ENCODE assay signal across 7 mouse cellular contexts in genomic region chr12:95691961-95692767, GRCm38 (mm10). TPM values are rescaled to one million over a fixed set of nuclear protein-coding genes. Genes with fewer than 3 reads are reported as not detected.
DNase-seq lines count a peak whose midpoint lies in the region; ATAC-seq lines count a peak whose summit lies in the region.

Flrt2 (plus strand) TSS chr12:95692226.

- ATAC-seq in intestine, embryonic 16.5 days: no peak
- no peak for ATAC-seq in limb, embryonic 15.5 days (ENCODE audit: insufficient number of reproducible peaks, low FRiP score, low TSS enrichment, low read depth)
- no peak for ATAC-seq in neural tube, embryonic 11.5 days (ENCODE audit: insufficient read depth, low FRiP score, low TSS enrichment)

- no peak within 1 kb of the TSS for H3K27ac ChIP-seq in intestine, embryonic 16.5 days (ENCODE audit: low read length)
- peak within 1 kb of the TSS; percentile 95 for H3K27ac ChIP-seq in limb, embryonic 15.5 days
- H3K27ac ChIP-seq in neural tube, embryonic 11.5 days (ENCODE audit: low read depth, low read length): no peak within 1 kb of the TSS

- peak; percentile 25 for DNase-seq in R1 (ENCODE audit: low read depth, low spot score)
- DNase-seq in brain, adult 2 months (ENCODE audit: low read depth, low spot score): peak; percentile 82
- DNase-seq in gastrocnemius, postnatal 10 days: peak; percentile 43
- peak; percentile 29 for DNase-seq in neural tube, embryonic 11.5 days (ENCODE audit: low spot score)
- DNase-seq in thymus, adult 18-20 months: no peak

- 1% methylated on average over 32 of the region's 32 CpGs for WGBS in intestine, embryonic 16.5 days
- WGBS in limb, embryonic 15.5 days: under 1% methylated on average over 32 of the region's 32 CpGs
- whole genome bisulfite sequencing in neural tube, embryonic 11.5 days: 0% methylated on average over 32 of the region's 32 CpGs

- no peaks in the 10 kb centered on the region for H3K36me3 ChIP-seq in intestine, embryonic 16.5 days (ENCODE audit: control insufficient read depth, insufficient read depth, low read length)
- no peaks in the 10 kb centered on the region for H3K36me3 ChIP-seq in limb, embryonic 15.5 days
- no peaks in the 10 kb centered on the region for H3K36me3 ChIP-seq in neural tube, embryonic 11.5 days (ENCODE audit: control insufficient read depth, insufficient read depth, low read length)

- peaks cover 18% of the 10 kb centered on the region for H3K27me3 ChIP-seq in intestine, embryonic 16.5 days (replicated peaks; ENCODE audit: control insufficient read depth, insufficient read depth, low read length)
- peaks cover 4% of the 10 kb centered on the region; the same call in 1 of the 2 replicates for H3K27me3 ChIP-seq in limb, embryonic 15.5 days
- peaks cover 25% of the 10 kb centered on the region for H3K27me3 ChIP-seq in neural tube, embryonic 11.5 days (ENCODE audit: control insufficient read depth, insufficient read depth, low read length)

- peak within 1 kb of the TSS; percentile 62 for H3K4me3 ChIP-seq in intestine, embryonic 16.5 days (ENCODE audit: low read length)
- peak within 1 kb of the TSS; percentile 83 for H3K4me3 ChIP-seq in limb, embryonic 15.5 days
- H3K4me3 ChIP-seq in neural tube, embryonic 11.5 days (ENCODE audit: low read depth, low read length): peak within 1 kb of the TSS; percentile 76

- peak within 1 kb of the TSS; percentile 67 for H3K9ac ChIP-seq in intestine, embryonic 16.5 days (ENCODE audit: low read depth, low read length)
- peak within 1 kb of the TSS; percentile 44 for H3K9ac ChIP-seq in limb, embryonic 15.5 days
- H3K9ac ChIP-seq in neural tube, embryonic 11.5 days (ENCODE audit: low read length): peak within 1 kb of the TSS; percentile 12

- H3K4me1 ChIP-seq in intestine, embryonic 16.5 days (ENCODE audit: control insufficient read depth, insufficient read depth, low read length): peaks cover 13% of the 10 kb centered on the region
- H3K4me1 ChIP-seq in limb, embryonic 15.5 days: peaks cover 16% of the 10 kb centered on the region
- peaks cover 3% of the 10 kb centered on the region; the same call in 1 of the 2 replicates for H3K4me1 ChIP-seq in neural tube, embryonic 11.5 days (ENCODE audit: control insufficient read depth, insufficient read depth, low read length)

- H3K9me3 ChIP-seq in intestine, embryonic 16.5 days (ENCODE audit: control insufficient read depth, low read length): no peaks in the 10 kb centered on the region
- no peaks in the 10 kb centered on the region for H3K9me3 ChIP-seq in limb, embryonic 15.5 days
- no peaks in the 10 kb centered on the region for H3K9me3 ChIP-seq in neural tube, embryonic 11.5 days (ENCODE audit: control insufficient read depth, low read length)

- H3K4me2 ChIP-seq in intestine, embryonic 16.5 days (ENCODE audit: low read depth, low read length): peak within 1 kb of the TSS; percentile 85
- H3K4me2 ChIP-seq in limb, embryonic 15.5 days: peak within 1 kb of the TSS; percentile 83
- H3K4me2 ChIP-seq in neural tube, embryonic 11.5 days (ENCODE audit: low read depth): peak within 1 kb of the TSS; percentile 81

RNA-seq across cellular contexts. Expression of gene Flrt2, which starts in this region (rescaled TPM):
- 10 to 100 TPM; 13.6 to 19.0 TPM for total RNA-seq in gastrocnemius, postnatal 10 days (2021)
- 8.5 and 8.6 TPM in 2 replicates for polyA plus RNA-seq in intestine, embryonic 16.5 days (2015; fragmentation: Nextera tagmentation; extraction: Ambion mirVana)
- polyA plus RNA-seq in limb, embryonic 15.5 days (2015; fragmentation: Nextera tagmentation; extraction: Ambion mirVana): 37.2 and 46.3 TPM in 2 replicates
- 22.9 and 29.1 TPM in 2 replicates for polyA plus RNA-seq in neural tube, embryonic 11.5 days (2014; fragmentation: Nextera tagmentation; extraction: Ambion mirVana)

Comparison
In these comparisons a context has a peak if more than half of its experiments do, and no peak if none do; other contexts are left out.
1. DNase-seq: peak in R1 (single experiment), brain, adult 2 months (single experiment), gastrocnemius, postnatal 10 days (single experiment) and neural tube, embryonic 11.5 days (single experiment); none in thymus, adult 18-20 months (0 of 2).
2. H3K9ac ChIP-seq: peak in every context shown above with its lines; median percentile 67 in intestine, embryonic 16.5 days; 44 in limb, embryonic 15.5 days; 12 in neural tube, embryonic 11.5 days.
3. Peak in every context shown above with its lines, with median percentiles within 50 percentile points of each other: H3K4me2 ChIP-seq and H3K4me3 ChIP-seq.